Mouse (Mus musculus) c-Kit-positive CD71-negative TER-119-negative erythroid progenitor cells, embryonic 14.5 days (primary cell): ENCODE data around the gene Azin2.

Source experiments
- DNase-seq: peaks from one replicate; pipeline ENCODE4 v3.0.0-alpha.2; 2013; ENCODE audit warnings: low read depth

Azin2 gene

GRCm38 (mm10) chr4:128897911-128898421 is 64.3 kb downstream of the Azin2 start:
- no peak for DNase-seq

- DNase-seq: no peak
Observed at GRCm38 (mm10) chr4:128896667-128897066, 65.6 kb downstream of the Azin2 start.

GRCm38 (mm10) chr4:128895841-128896240 is 66.4 kb downstream of the Azin2 start:
- no peak for DNase-seq

DNA sequence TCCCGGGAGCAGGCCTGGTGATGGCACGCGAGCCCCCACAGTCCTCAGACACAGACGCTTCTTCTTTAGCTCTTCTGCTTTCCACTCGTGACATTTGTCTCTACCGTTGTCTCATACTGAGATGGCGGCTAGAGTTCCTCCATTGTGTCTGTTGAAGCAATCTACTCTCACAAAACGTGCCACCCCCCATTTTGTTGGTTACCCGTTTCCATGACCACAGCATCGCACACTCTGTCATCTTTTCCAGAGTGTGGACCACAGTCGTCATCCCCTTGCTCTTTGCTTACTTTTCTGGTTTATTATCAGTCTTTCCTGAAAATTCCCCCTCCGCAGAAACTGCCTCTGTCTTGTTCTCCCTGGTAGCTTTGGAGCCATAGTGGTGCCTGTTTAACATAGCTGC is 68.1 kb downstream of the Azin2 start:
- no peak for DNase-seq

DNA sequence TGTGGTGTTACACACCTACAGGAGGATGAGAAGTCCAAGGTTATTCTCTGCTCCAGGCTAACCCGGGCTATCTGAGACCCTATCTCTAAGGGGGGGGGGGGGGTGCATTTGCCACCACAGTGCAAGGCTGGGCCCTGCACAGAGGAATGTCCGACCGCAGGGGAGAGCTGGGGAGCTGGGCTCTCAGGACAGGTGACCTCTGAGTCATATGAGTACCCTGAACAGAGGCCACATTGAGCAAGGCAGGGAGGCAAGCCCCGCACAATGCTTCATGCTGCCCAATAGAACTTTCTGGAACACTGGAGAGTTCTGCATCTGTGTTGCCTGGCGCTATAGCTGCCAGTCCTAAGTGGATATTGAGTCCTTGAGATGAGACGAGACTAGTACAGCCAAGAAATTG is 70.1 kb downstream of the Azin2 start:
- no peak for DNase-seq

DNA sequence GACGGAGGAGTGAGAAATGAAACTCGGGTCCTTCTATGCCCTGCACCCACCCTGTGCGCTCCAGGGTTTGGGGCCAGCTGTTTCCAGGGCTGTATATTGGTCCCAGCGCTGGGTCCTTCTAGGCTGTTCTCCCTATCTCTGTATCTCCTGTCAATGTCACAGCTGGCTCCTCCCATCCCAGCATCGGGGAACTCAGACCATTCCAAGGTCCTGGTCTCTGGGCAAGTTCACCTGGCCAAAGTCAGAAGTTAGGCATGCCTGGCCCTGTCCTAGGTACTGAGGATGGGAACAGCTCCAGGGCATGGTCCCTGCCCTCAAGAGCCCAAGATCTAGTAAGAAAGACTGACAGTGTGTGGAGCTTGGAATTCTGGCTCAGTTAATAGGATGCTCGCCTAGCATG is 70.5 kb downstream of the Azin2 start:
- no peak for DNase-seq

GRCm38 (mm10) chr4:128891157-128891556 is 71.1 kb downstream of the Azin2 start:
- no peak for DNase-seq

DNA sequence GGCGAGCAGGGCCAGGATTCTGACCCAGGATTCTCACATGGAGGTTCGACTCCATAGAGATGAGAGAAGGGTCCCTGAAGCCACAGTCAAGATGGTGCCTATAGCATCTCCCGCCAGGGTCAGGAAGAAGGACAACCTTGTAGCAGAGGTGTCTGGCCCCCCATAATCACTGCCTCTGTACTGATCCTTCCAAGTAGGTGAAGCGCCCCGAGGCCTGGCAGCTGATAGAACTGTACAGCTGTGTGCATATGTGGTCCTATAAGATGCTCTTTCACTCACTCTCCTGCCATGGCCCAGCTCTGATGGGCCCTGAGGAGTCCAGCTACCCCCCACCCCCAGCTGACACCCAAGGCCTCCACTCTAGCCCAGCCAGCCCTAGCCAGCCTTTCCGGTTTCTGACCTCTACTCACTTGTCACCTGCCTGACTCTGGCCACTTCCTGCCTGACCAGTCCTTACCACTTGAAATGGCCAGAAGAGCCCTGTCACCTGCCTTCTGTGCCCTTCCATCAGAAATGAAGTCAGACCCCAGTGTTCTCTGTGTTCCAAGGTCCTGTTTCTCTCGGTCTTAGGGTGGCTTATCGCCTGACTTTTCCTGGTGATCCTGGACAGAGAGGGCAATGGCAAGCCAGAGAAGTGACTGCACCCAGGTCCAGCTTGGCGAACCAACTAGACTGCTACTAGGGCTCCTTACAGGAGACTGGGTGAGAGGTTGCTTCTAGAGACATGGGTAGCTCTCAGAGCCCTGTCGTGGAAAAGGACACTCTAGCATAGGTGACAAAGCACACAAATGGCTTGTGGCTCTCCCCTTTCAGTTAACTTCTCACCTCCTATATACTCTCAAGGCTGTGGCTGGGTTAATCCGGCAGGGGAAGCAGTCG is 72.3 kb downstream of the Azin2 start:
- DNase-seq: no peak

DNA sequence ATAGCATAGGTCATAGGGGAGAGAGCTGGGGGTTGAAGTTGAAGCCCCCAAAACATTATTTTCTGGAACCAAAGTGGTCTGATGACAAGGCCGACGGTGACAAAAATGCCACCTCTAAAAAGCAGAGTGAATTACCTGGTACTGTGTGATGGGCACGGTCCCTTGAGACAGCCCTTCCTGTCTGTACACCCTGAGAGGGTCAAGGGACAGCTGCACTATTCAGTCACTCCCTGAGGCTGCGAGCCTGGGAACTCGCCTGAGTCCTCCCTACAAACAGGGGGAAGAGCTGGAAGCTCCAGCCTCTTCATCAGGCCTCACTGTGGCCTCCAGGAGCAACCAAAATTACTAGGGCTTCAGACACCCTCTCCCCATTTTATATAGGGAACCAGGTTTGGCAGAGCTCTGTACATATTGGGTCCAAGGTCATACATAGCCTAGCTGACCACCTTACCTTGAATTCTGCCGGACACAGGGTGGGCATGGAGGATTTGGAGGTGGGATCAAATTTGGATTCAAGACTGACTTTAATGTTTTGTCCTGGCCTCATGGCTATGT is 73.7 kb downstream of the Azin2 start:
- no peak for DNase-seq

DNA sequence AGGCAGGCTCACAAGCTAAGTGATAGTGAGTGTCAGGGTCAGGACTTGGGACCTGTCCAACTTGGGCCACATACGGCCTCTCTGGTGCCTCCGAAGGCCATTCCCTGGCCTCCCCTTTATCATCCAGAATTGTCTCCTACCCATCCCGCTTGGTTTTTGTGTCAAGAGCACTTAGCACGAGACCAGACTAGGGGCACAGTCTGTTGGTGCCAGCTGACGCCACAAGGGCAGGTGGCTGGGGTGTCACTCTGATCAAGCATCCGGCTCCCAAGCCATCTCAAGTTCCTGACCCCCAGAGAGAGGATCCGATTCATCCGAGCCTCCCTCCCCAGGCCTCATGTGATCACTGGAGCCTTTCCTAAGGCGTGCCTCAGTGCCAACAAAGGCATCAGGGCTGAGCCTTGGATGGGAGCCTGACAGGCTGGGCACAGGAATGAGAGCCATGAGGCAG is 74.6 kb downstream of the Azin2 start:
- no peak for DNase-seq

DNA sequence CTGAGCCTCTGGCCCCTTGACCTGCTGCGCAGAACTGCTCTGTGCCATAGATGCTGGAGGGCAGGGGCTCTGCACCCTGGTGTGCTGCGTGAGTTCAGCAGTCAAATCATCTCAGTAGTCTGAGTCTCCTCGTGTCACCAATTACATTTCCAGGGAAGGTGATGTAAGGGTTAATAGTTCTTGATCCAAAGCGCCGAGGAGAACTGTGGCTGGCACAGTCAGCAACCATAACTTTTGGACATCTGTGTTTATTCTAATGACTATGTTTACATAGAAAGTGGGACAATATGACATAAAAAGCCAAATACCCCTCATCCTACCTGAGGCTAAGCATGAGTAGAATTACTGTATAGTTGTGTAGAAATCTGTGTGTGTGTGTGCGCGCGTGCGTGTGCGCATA is 75.2 kb downstream of the Azin2 start:
- no peak for DNase-seq

- no peak for DNase-seq
Observed at GRCm38 (mm10) chr4:128886571-128886970, 75.7 kb downstream of the Azin2 start.

DNA sequence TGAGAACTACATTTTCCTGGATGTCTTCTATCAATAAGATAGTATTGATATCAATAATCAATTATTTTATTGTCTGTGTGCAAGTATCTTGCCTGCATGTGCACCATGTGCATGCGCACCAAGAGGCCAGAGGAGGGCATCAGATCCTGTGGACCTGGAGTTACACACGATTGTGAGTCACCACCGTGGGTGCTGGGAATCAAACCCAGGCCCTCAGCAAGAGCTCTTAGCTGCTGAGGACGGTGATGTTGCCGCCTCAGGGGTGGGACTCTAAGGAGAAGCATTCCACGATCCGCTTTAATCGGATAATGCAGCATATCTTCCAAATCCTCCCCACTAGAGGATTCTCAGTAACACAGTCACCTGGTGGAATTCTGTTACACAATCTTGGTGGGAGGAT is 76.7 kb downstream of the Azin2 start:
- no peak for DNase-seq

DNA sequence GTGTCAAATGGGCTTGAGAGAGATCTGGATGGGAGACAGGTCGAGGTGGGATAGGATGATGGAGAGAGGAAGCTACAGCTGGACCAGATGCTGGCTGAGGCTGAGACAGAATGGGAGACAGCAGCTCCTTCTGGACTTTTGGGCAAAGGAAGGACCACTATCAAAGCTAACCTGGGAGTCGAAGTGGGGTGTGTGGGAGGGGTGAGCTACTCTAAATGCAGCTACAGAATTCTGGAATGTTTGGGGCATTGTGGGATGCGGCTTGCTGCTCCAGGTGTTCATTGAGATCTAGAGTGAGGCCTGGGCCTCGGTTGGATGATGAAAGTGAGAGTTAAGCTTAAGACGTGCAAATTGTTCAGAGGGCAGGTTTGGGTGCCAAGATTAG is 77.5 kb downstream of the Azin2 start:
- DNase-seq: no peak

GRCm38 (mm10) chr4:128883801-128884710 is 78.2 kb downstream of the Azin2 start:
- no peak for DNase-seq

DNA sequence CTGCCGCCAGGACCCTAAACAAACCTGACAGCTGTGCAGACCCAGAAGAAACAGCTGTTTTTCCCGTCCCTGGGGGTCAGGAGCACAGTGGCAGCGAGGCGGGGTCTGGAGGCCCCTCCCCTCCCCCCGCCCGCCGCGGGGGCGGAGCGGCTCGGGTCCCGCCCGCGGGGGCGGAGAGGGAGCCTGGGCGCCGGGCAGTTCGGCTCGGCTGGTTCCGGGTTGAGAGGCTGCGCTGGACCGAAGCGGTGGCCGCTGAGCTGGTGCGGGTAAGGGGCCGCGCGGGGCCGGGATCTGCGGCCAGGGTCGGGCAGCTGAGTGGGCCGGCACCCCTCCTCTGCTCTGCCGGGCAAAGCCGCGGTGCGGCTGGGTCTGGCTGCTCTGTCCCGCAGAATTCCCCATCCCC is 78.9 kb downstream of the Azin2 start, which contains the start of gene Trim62:
Gene Trim62 (plus strand): TSS at position 202 of the 403 bp plus-strand sequence.
- peak; percentile 30 for DNase-seq
